Mouse (Mus musculus) thymus, adult 2 months (tissue): Measurements from ENCODE around the gene Nyap1.

Experiments
- CTCF ChIP-seq: fragments of 200-500 bp; IDR thresholded peaks from 2 replicates; pipeline ENCODE4 v1.5.1; 2012; ENCODE audit warnings: mild to moderate bottlenecking, control low read depth, low read length, moderate library complexity, borderline replicate concordance; ENCODE audit not compliant: control insufficient read depth, poor library complexity, insufficient read depth; ENCODE audit errors: extremely low read depth
- POLR2A ChIP-seq: fragments of 200-500 bp; IDR thresholded peaks from 2 replicates; pipeline ENCODE4 v1.6.1; 2012; ENCODE audit warnings: mild to moderate bottlenecking, low read length, control low read depth, moderate library complexity; ENCODE audit not compliant: control insufficient read depth, poor library complexity, insufficient read depth; ENCODE audit errors: extremely low read depth

DNA sequence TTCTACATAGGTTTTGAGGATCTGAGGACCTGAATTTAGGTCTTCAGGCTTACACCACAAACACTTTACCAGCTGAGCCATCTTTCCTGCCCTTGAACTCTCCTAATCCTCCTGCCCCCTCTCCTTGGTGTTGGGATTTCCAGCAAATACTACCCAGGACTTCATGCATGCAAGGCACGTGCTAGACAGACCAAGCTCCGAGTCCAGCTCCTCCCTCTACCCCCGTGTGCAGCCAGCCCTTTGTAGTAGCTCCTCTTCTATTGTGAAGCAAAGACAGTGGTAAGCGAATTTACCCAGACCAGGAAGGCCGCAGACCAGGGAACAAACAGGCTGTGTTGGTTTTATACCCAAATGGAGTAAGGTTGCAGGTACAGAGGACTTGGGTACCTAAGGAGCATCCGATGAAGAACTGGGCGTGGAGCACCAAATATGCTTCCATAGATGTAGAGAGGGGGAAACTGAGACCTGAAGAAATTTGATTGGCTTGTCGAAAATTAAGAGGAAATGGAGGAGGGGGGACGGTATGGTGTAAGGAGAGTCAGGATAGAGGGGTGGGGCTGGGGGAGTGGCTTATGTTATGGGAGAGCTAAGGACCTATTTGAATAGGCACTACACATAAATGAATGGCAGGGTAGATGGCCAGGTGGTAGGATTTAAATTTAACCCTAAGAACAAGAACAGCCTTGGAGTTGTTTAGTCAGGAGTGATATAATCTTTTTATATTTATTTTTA, 23.4 kb upstream of the Nyap1 start:
- TF ChIP-seq CTCF, result no peak
- no peak for TF ChIP-seq POLR2A
